Mouse (Mus musculus): ENCODE results near the gene Mta2. TPM values are rescaled to one million over a fixed set of nuclear protein-coding genes. Genes with fewer than 3 reads are reported as not detected.

Gene Mta2
- polyA plus RNA-seq, 1 experiment from 2014 or later, result 173 TPM

GRCm38 (mm10) chr19:8930771-8931170 lies 10.9 kb upstream of the Mta2 start:
- peak overlapping the region; percentile 67 for H3K4me2 ChIP-seq
- H3K9me3 ChIP-seq, result no peaks in the 10 kb centered on the region
- no peak for ATAC-seq (ENCODE audit: borderline replicate concordance, extremely low read depth, low FRiP score, low TSS enrichment)
- peak overlapping the region; percentile 70 for H3K9ac ChIP-seq
- WGBS, result 73% methylated on average over 7 of the region's 7 CpGs
- H3K36me3 ChIP-seq, result peaks cover 31% of the 10 kb centered on the region
- no peak overlapping the region for H3K27ac ChIP-seq
- H3K27me3 ChIP-seq, result no peaks in the 10 kb centered on the region
- H3K4me1 ChIP-seq, result peaks cover 15% of the 10 kb centered on the region
- H3K4me3 ChIP-seq, result peak overlapping the region; percentile 79

GRCm38 (mm10) chr19:8936736-8937135 lies 4.9 kb upstream of the Mta2 start:
- 85% methylated on average over 2 of the region's 2 CpGs for WGBS
- Histone ChIP-seq H3K4me3 (no peak overlapping the region), H3K4me1 (peaks cover 10% of the 10 kb centered on the region), H3K9ac (no peak overlapping the region), H3K9me3 (no peaks in the 10 kb centered on the region), H3K4me2 (no peak overlapping the region), H3K36me3 (peaks cover 42% of the 10 kb centered on the region), H3K27ac (no peak overlapping the region), H3K27me3 (no peaks in the 10 kb centered on the region)
- no peak for ATAC-seq (ENCODE audit: borderline replicate concordance, extremely low read depth, low FRiP score, low TSS enrichment)

GRCm38 (mm10) chr19:8940526-8941133 lies 1.0 kb upstream of the Mta2 start:
- Histone ChIP-seq H3K4me3 (no peak overlapping the region), H3K9me3 (no peaks in the 10 kb centered on the region), H3K27me3 (no peaks in the 10 kb centered on the region), H3K4me1 (peaks cover 32% of the 10 kb centered on the region), H3K9ac (peak overlapping the region; percentile 97; the same call in 1 of the 2 replicates), H3K27ac (no peak overlapping the region), H3K36me3 (peaks cover 35% of the 10 kb centered on the region), H3K4me2 (peak overlapping the region; percentile 69)
- 78% methylated on average over 15 of the region's 15 CpGs for WGBS
- ATAC-seq (ENCODE audit: borderline replicate concordance, extremely low read depth, low FRiP score, low TSS enrichment), result no peak

- Histone ChIP-seq H3K4me2 (peak overlapping the region; percentile 69), H3K27me3 (no peaks in the 10 kb centered on the region), H3K9me3 (no peaks in the 10 kb centered on the region), H3K4me3 (peak overlapping the region; percentile 70), H3K9ac (peak overlapping the region; percentile 97), H3K36me3 (peaks cover 38% of the 10 kb centered on the region), H3K27ac (peak overlapping the region; percentile 97), H3K4me1 (peaks cover 32% of the 10 kb centered on the region)
- ATAC-seq (ENCODE audit: borderline replicate concordance, extremely low read depth, low FRiP score, low TSS enrichment), result peak; percentile 16; the same call in 1 of the 2 replicates
- 31% methylated on average over 10 of the region's 10 CpGs for WGBS
These were observed 550 bp upstream of the Mta2 start for GRCm38 (mm10) chr19:8941136-8941514.

GRCm38 (mm10) chr19:8942276-8942964 lies 745 bp downstream of the Mta2 start:
- H3K4me2 ChIP-seq, result peak overlapping the region; percentile 69
- H3K4me1 ChIP-seq, result peaks cover 32% of the 10 kb centered on the region
- H3K4me3 ChIP-seq, result peak overlapping the region; percentile 70
- H3K27ac ChIP-seq, result peak overlapping the region; percentile 97
- peaks cover 47% of the 10 kb centered on the region for H3K36me3 ChIP-seq
- H3K9me3 ChIP-seq, result no peaks in the 10 kb centered on the region
- peak overlapping the region; percentile 97 for H3K9ac ChIP-seq
- under 1% methylated on average over 46 of the region's 46 CpGs for WGBS
- H3K27me3 ChIP-seq, result no peaks in the 10 kb centered on the region
- ATAC-seq (ENCODE audit: borderline replicate concordance, extremely low read depth, low FRiP score, low TSS enrichment), result peak; percentile 54

- Histone ChIP-seq H3K9me3 (no peaks in the 10 kb centered on the region), H3K4me1 (peaks cover 32% of the 10 kb centered on the region), H3K36me3 (peaks cover 47% of the 10 kb centered on the region), H3K27ac (peak overlapping the region; percentile 97; the same call in 1 of the 2 replicates), H3K27me3 (no peaks in the 10 kb centered on the region), H3K4me3 (peak overlapping the region; percentile 70), H3K9ac (peak overlapping the region; percentile 97), H3K4me2 (peak overlapping the region; percentile 69)
- 43% methylated on average over 2 of the region's 2 CpGs for WGBS
- ATAC-seq (ENCODE audit: borderline replicate concordance, extremely low read depth, low FRiP score, low TSS enrichment), result no peak
These were observed 1.4 kb downstream of the Mta2 start for GRCm38 (mm10) chr19:8943047-8943446.

- Histone ChIP-seq H3K9ac (0 out of 2 replicates have a peak overlapping the region, but pooled peaks have one; percentile 13), H3K27ac (0 out of 2 replicates have a peak overlapping the region, but pooled peaks have one; percentile 21), H3K9me3 (no peaks in the 10 kb centered on the region), H3K27me3 (no peaks in the 10 kb centered on the region), H3K4me1 (peaks cover 32% of the 10 kb centered on the region), H3K4me3 (peak overlapping the region; percentile 70), H3K36me3 (peaks cover 49% of the 10 kb centered on the region), H3K4me2 (peak overlapping the region; percentile 69)
- no peak for ATAC-seq (ENCODE audit: borderline replicate concordance, extremely low read depth, low FRiP score, low TSS enrichment)
- WGBS, result 28% methylated on average over 5 of the region's 5 CpGs
These were observed 2.4 kb downstream of the Mta2 start for GRCm38 (mm10) chr19:8944062-8944461.

GRCm38 (mm10) chr19:8944750-8945149 lies 3.1 kb downstream of the Mta2 start:
- peak overlapping the region; percentile 70 for H3K4me3 ChIP-seq
- peaks cover 32% of the 10 kb centered on the region for H3K4me1 ChIP-seq
- no peaks in the 10 kb centered on the region for H3K9me3 ChIP-seq
- peak overlapping the region; percentile 41; the same call in 1 of the 2 replicates for H3K27ac ChIP-seq
- no peak for ATAC-seq (ENCODE audit: borderline replicate concordance, extremely low read depth, low FRiP score, low TSS enrichment)
- peak overlapping the region; percentile 69 for H3K4me2 ChIP-seq
- H3K9ac ChIP-seq, result peak overlapping the region; percentile 31; the same call in 1 of the 2 replicates
- peaks cover 51% of the 10 kb centered on the region for H3K36me3 ChIP-seq
- 24% methylated on average over 5 of the region's 5 CpGs for WGBS
- H3K27me3 ChIP-seq, result no peaks in the 10 kb centered on the region

GRCm38 (mm10) chr19:8945251-8945650 lies 3.6 kb downstream of the Mta2 start:
- Histone ChIP-seq H3K36me3 (peaks cover 55% of the 10 kb centered on the region), H3K9ac (peak overlapping the region; percentile 31; the same call in 1 of the 2 replicates), H3K27ac (no peak overlapping the region), H3K4me2 (peak overlapping the region; percentile 69), H3K4me1 (peaks cover 32% of the 10 kb centered on the region), H3K4me3 (peak overlapping the region; percentile 70), H3K27me3 (no peaks in the 10 kb centered on the region), H3K9me3 (no peaks in the 10 kb centered on the region)
- ATAC-seq (ENCODE audit: borderline replicate concordance, extremely low read depth, low FRiP score, low TSS enrichment), result no peak
- WGBS, result 67% methylated on average over 6 of the region's 6 CpGs

- H3K9me3 ChIP-seq, result no peaks in the 10 kb centered on the region
- no peak overlapping the region for H3K4me2 ChIP-seq
- H3K4me3 ChIP-seq, result no peak overlapping the region
- no peak overlapping the region for H3K27ac ChIP-seq
- no peak overlapping the region for H3K9ac ChIP-seq
- H3K4me1 ChIP-seq, result peaks cover 26% of the 10 kb centered on the region
- H3K27me3 ChIP-seq, result no peaks in the 10 kb centered on the region
- 86% methylated on average over 7 of the region's 7 CpGs for WGBS
- H3K36me3 ChIP-seq, result peaks cover 72% of the 10 kb centered on the region
- ATAC-seq (ENCODE audit: borderline replicate concordance, extremely low read depth, low FRiP score, low TSS enrichment), result no peak
These were observed 5.3 kb downstream of the Mta2 start for GRCm38 (mm10) chr19:8946929-8947328.

GRCm38 (mm10) chr19:8950190-8950589 lies 8.5 kb downstream of the Mta2 start:
- no peak overlapping the region for H3K4me3 ChIP-seq
- H3K27ac ChIP-seq, result no peak overlapping the region
- no peaks in the 10 kb centered on the region for H3K27me3 ChIP-seq
- peaks cover 20% of the 10 kb centered on the region for H3K4me1 ChIP-seq
- WGBS, result 80% methylated on average over 5 of the region's 5 CpGs
- H3K9me3 ChIP-seq, result no peaks in the 10 kb centered on the region
- ATAC-seq (ENCODE audit: borderline replicate concordance, extremely low read depth, low FRiP score, low TSS enrichment), result no peak
- no peak overlapping the region for H3K9ac ChIP-seq
- H3K36me3 ChIP-seq, result peaks cover 69% of the 10 kb centered on the region
- H3K4me2 ChIP-seq, result no peak overlapping the region

- Histone ChIP-seq H3K27me3 (no peaks in the 10 kb centered on the region), H3K9me3 (no peaks in the 10 kb centered on the region), H3K4me1 (peaks cover 19% of the 10 kb centered on the region), H3K4me3 (no peak overlapping the region), H3K9ac (no peak overlapping the region; the same call in 1 of the 2 replicates), H3K27ac (no peak overlapping the region), H3K4me2 (peak overlapping the region; percentile 65; the same call in 1 of the 2 replicates), H3K36me3 (peaks cover 64% of the 10 kb centered on the region)
- 87% methylated on average over 9 of the region's 9 CpGs for WGBS
- no peak for ATAC-seq (ENCODE audit: borderline replicate concordance, extremely low read depth, low FRiP score, low TSS enrichment)
These were observed 10.6 kb downstream of the Mta2 start for GRCm38 (mm10) chr19:8952241-8952640.

Measured in lung, embryonic 15.5 days (tissue).